Mouse (Mus musculus): Measurements from ENCODE around the gene Fam163b. TPM values are rescaled to one million over a fixed set of nuclear protein-coding genes. Genes with fewer than 3 reads are reported as not detected.

Gene Fam163b
- total RNA-seq (2012; rRNA removed): 0.42 TPM in 1 of 2 replicates, not detected in the other

GRCm38 (mm10) chr2:27141950-27142693 lies at the start of gene Fam163b:
Gene Fam163b, minus strand, starts transcription at chr2:27142491.
- Histone ChIP-seq H3K9me3 (ENCODE audit: control insufficient read depth, insufficient read depth, low read depth, low read length) (no peaks in the 10 kb centered on the region), H3K4me1 (ENCODE audit: control insufficient read depth in 2 of 2, insufficient read depth in 2 of 2, low read length in 2 of 2, poor library complexity in 1 of 2) (peaks cover 0 to 2% of the 10 kb centered on the region in 2 experiments; a peak in 1 of 4 replicates), H3K4me3 (ENCODE audit: insufficient read depth in 1 of 2, low read depth in 1 of 2, low read length in 2 of 2, poor library complexity in 1 of 2, severe bottlenecking in 1 of 2) (peak within 1 kb of the TSS; percentile 75), H3K36me3 (ENCODE audit: control insufficient read depth, insufficient read depth, low read length, poor library complexity, severe bottlenecking) (no peaks in the 10 kb centered on the region), H3K27ac (ENCODE audit: insufficient read depth, low read depth, low read length, poor library complexity, severe bottlenecking) (no peak within 1 kb of the TSS), H3K9ac (ENCODE audit: insufficient read depth, low read depth, low read length, poor library complexity, severe bottlenecking) (peak within 1 kb of the TSS; percentile 67)
- no peak for TF ChIP-seq ZNF384 (IDR thresholded peaks at IDR 0.05; ENCODE audit: low read depth, low read length)
- TF ChIP-seq ZC3H11A (IDR thresholded peaks at IDR 0.05; ENCODE audit: borderline replicate concordance, low read depth, low read length): no peak
- TF ChIP-seq MAFK (IDR thresholded peaks at IDR 0.05; ENCODE audit: insufficient read depth, low read depth, low read length): no peak
- TF ChIP-seq CHD2 (IDR thresholded peaks at IDR 0.05; ENCODE audit: low read depth, low read length): no peak
- TF ChIP-seq HCFC1 (IDR thresholded peaks at IDR 0.05; ENCODE audit: borderline replicate concordance, insufficient read depth, low read length): no peak
- DNase-seq (ENCODE audit: low read depth, low spot score): peak; percentile 44
- in situ Hi-C loops (cut with MboI; ENCODE audit: low sequenced_read_pairs in 2 of 2, unreplicated experiment in 2 of 2): no loop called here

DNA sequence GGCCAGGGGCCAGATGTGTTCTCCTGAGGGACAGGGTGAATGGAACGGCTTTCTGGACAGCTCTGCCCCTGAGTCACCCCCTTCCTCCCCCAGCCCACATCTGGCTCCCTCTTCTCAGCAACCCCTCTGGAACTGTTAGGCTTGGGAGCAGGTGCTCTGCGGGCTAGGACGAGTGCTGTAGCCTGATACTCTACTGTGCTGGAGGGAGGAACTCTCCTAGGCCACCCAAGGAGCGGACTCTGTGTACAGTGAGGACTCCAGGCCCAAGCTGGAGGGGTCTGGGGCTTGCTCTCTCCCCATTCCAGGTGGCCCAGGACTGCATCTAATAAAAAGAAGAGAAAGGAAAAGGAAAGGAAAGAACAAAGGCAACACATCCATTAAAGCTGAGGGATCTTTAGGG lies 47.7 kb upstream of the Fam163b start:
- TF ChIP-seq MAFK (IDR thresholded peaks at IDR 0.05; ENCODE audit: insufficient read depth, low read depth, low read length) (no peak), CHD2 (IDR thresholded peaks at IDR 0.05; ENCODE audit: low read depth, low read length) (no peak), ZNF384 (IDR thresholded peaks at IDR 0.05; ENCODE audit: low read depth, low read length) (no peak)
- H3K9me3 ChIP-seq (ENCODE audit: control insufficient read depth, insufficient read depth, low read depth, low read length): no peaks in the 10 kb centered on the region
- H3K36me3 ChIP-seq (ENCODE audit: control insufficient read depth, insufficient read depth, low read length, poor library complexity, severe bottlenecking): no peaks in the 10 kb centered on the region
- H3K9ac ChIP-seq (ENCODE audit: insufficient read depth, low read depth, low read length, poor library complexity, severe bottlenecking): no peak overlapping the region
- H3K4me1 ChIP-seq (ENCODE audit: control insufficient read depth in 2 of 2, insufficient read depth in 2 of 2, low read length in 2 of 2, poor library complexity in 1 of 2): no peaks in the 10 kb centered on the region
- H3K4me3 ChIP-seq (ENCODE audit: insufficient read depth in 1 of 2, low read depth in 1 of 2, low read length in 2 of 2, poor library complexity in 1 of 2, severe bottlenecking in 1 of 2): no peak overlapping the region
- in situ Hi-C loops (cut with MboI; ENCODE audit: low sequenced_read_pairs in 2 of 2, unreplicated experiment in 2 of 2): no loop called here
- no peak overlapping the region for H3K27ac ChIP-seq (ENCODE audit: insufficient read depth, low read depth, low read length, poor library complexity, severe bottlenecking)
- no peak for DNase-seq (ENCODE audit: low read depth, low spot score)

DNA sequence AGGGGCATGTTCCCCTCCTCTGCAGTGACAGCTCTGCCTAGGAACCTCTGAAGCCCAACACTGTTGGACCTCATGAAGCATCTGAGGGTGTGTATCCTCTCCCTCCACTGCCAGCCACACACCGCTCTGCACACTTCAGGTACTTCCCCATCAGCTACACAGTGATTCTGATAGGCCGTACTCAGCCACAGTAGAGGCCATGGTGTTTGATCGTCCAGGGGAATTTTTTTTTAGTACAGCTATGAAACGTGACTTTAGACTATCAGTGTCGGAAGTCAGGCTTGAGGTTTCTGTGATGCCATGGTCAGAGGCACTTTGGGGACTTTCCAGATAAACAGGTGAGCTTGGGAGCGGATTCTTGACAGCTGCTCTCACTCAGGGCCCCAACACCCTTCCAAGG lies 45.2 kb upstream of the Fam163b start:
- in situ Hi-C loops (cut with MboI; ENCODE audit: low sequenced_read_pairs in 2 of 2, unreplicated experiment in 2 of 2): no loop called here
- Histone ChIP-seq H3K4me1 (ENCODE audit: control insufficient read depth in 2 of 2, insufficient read depth in 2 of 2, low read length in 2 of 2, poor library complexity in 1 of 2) (no peaks in the 10 kb centered on the region), H3K36me3 (ENCODE audit: control insufficient read depth, insufficient read depth, low read length, poor library complexity, severe bottlenecking) (no peaks in the 10 kb centered on the region), H3K9ac (ENCODE audit: insufficient read depth, low read depth, low read length, poor library complexity, severe bottlenecking) (no peak overlapping the region), H3K27ac (ENCODE audit: insufficient read depth, low read depth, low read length, poor library complexity, severe bottlenecking) (no peak overlapping the region), H3K4me3 (ENCODE audit: insufficient read depth in 1 of 2, low read depth in 1 of 2, low read length in 2 of 2, poor library complexity in 1 of 2, severe bottlenecking in 1 of 2) (no peak overlapping the region), H3K9me3 (ENCODE audit: control insufficient read depth, insufficient read depth, low read depth, low read length) (no peaks in the 10 kb centered on the region)
- TF ChIP-seq MAFK (IDR thresholded peaks at IDR 0.05; ENCODE audit: insufficient read depth, low read depth, low read length) (no peak), HCFC1 (IDR thresholded peaks at IDR 0.05; ENCODE audit: borderline replicate concordance, insufficient read depth, low read length) (no peak), ZC3H11A (IDR thresholded peaks at IDR 0.05; ENCODE audit: borderline replicate concordance, low read depth, low read length) (no peak), ZNF384 (IDR thresholded peaks at IDR 0.05; ENCODE audit: low read depth, low read length) (no peak), CHD2 (IDR thresholded peaks at IDR 0.05; ENCODE audit: low read depth, low read length) (no peak)
- no peak for DNase-seq (ENCODE audit: low read depth, low spot score)

DNA sequence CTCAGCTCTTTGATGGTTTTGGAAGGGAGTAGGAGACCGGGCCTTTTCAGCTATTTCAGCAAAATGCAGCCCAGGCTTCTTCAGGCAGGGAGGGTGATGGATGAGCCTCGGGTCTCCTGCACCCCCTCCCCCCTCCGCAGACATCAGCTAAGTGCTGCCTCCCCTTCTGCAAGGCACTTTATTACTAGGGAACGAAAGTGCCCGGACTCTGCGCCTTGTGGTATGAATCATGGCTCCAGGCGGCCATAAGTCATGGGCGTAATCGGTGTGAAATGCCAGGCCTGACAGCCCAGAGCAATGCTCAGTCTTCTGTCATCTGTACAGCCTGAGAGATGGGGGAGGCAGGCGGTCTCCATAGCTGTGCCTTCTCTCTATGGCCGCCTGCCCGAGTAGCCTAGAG lies 41.4 kb upstream of the Fam163b start:
- H3K4me1 ChIP-seq (ENCODE audit: control insufficient read depth in 2 of 2, insufficient read depth in 2 of 2, low read length in 2 of 2, poor library complexity in 1 of 2): no peaks in the 10 kb centered on the region
- H3K9me3 ChIP-seq (ENCODE audit: control insufficient read depth, insufficient read depth, low read depth, low read length): no peaks in the 10 kb centered on the region
- no peak overlapping the region for H3K27ac ChIP-seq (ENCODE audit: insufficient read depth, low read depth, low read length, poor library complexity, severe bottlenecking)
- no peak for DNase-seq (ENCODE audit: low read depth, low spot score)
- TF ChIP-seq ZNF384 (IDR thresholded peaks at IDR 0.05; ENCODE audit: low read depth, low read length): no peak
- no peak for TF ChIP-seq CHD2 (IDR thresholded peaks at IDR 0.05; ENCODE audit: low read depth, low read length)
- TF ChIP-seq HCFC1 (IDR thresholded peaks at IDR 0.05; ENCODE audit: borderline replicate concordance, insufficient read depth, low read length): no peak
- TF ChIP-seq MAFK (IDR thresholded peaks at IDR 0.05; ENCODE audit: insufficient read depth, low read depth, low read length): no peak
- no peak for TF ChIP-seq ZC3H11A (IDR thresholded peaks at IDR 0.05; ENCODE audit: borderline replicate concordance, low read depth, low read length)
- in situ Hi-C loops (cut with MboI; ENCODE audit: low sequenced_read_pairs in 2 of 2, unreplicated experiment in 2 of 2): no loop called here
- H3K36me3 ChIP-seq (ENCODE audit: control insufficient read depth, insufficient read depth, low read length, poor library complexity, severe bottlenecking): no peaks in the 10 kb centered on the region
- no peak overlapping the region for H3K4me3 ChIP-seq (ENCODE audit: insufficient read depth in 1 of 2, low read depth in 1 of 2, low read length in 2 of 2, poor library complexity in 1 of 2, severe bottlenecking in 1 of 2)
- no peak overlapping the region for H3K9ac ChIP-seq (ENCODE audit: insufficient read depth, low read depth, low read length, poor library complexity, severe bottlenecking)
